Mouse (Mus musculus) kidney, embryonic 16.5 days (tissue): ENCODE measurements around the gene Hlf. TPM values are rescaled to one million over a fixed set of nuclear protein-coding genes. Genes with fewer than 3 reads are reported as not detected.

Experiments used
- polyA plus RNA-seq: library from polyadenylated mRNA; unstranded; fragments of >200 nt; fragmentation: Nextera tagmentation; extraction: Ambion mirVana; gene quantifications from 2 replicates; pipeline ENCODE4 v1.2.1, GENCODE M21; 2015

Hlf gene
- polyA plus RNA-seq, 1 experiment from 2014 or later, result 2.3 TPM

Other genes with a start within 250 kb of the Hlf start
- gene Gm45716, start 203.2 kb downstream of the Hlf start, polyA plus RNA-seq, result 5.8 and 6.7 TPM in 2 replicates
- gene Mmd, start 141.4 kb downstream of the Hlf start, polyA plus RNA-seq, result 36.1 and 37.3 TPM in 2 replicates
- 23.3 and 29.4 TPM in 2 replicates for gene Stxbp4, start 247.2 kb upstream of the Hlf start, polyA plus RNA-seq
- gene Cox11, start 247.3 kb upstream of the Hlf start, polyA plus RNA-seq, result 36.6 and 37.9 TPM in 2 replicates